Mouse (Mus musculus): Measurements from ENCODE around the gene Rpl9-ps1.

GRCm38 (mm10) chr11:83689918-83690317 lies 44.5 kb upstream of the Rpl9-ps1 start:
- TF ChIP-seq CTCF (conservative IDR thresholded peaks at IDR 0.05; ENCODE audit: insufficient read depth, insufficient read length, low read depth, low read length) (no peak), POLR2A (IDR thresholded peaks at IDR 0.05; ENCODE audit: low read depth, low read length) (no peak)

All from kidney, adult 2 months (tissue).